Mouse (Mus musculus) forebrain, postnatal 0 days (tissue): ENCODE results near the gene Gmip. TPM values are rescaled to one million over a fixed set of nuclear protein-coding genes. Genes with fewer than 3 reads are reported as not detected.
A peak's percentile ranks its signal among the peaks of the same experiment; 100 is the strongest.

Source experiments
- ATAC-seq: fragments of 200-750 bp; cut with Nextera tagmentation; 2 replicates; pipeline ENCODE4 v1.8.0; 2017; ENCODE audit warnings: mild to moderate bottlenecking, moderate library complexity
- DNase-seq: peaks from one replicate; pipeline ENCODE4 v3.0.0-alpha.2; 2015
- H3K27ac ChIP-seq: fragments of 300-500 bp; sonication (generic); 2 replicates; pipeline ENCODE4 v1.5.1; 2014; ENCODE audit warnings: low read depth, mild to moderate bottlenecking, antibody characterized with exemption, low read length, moderate library complexity, mixed read lengths
- H3K27me3 ChIP-seq: fragments of 300-500 bp; sonication (generic); 2 replicates; pipeline ENCODE4 v1.6.1; 2014; ENCODE audit warnings: mild to moderate bottlenecking, low read length, mixed read lengths; ENCODE audit not compliant: insufficient read depth
- H3K36me3 ChIP-seq: fragments of 300-500 bp; sonication (generic); 2 replicates; pipeline ENCODE4 v1.6.1; 2014; ENCODE audit warnings: mild to moderate bottlenecking, moderate library complexity; ENCODE audit not compliant: insufficient read depth
- H3K4me1 ChIP-seq: fragments of 300-500 bp; sonication (generic); 2 replicates; pipeline ENCODE4 v1.6.1; 2014; ENCODE audit warnings: antibody characterized with exemption; ENCODE audit not compliant: insufficient read depth
- H3K4me2 ChIP-seq: fragments of 300-500 bp; sonication (generic); 2 replicates; pipeline ENCODE4 v1.6.1; 2014; ENCODE audit warnings: low read depth, mild to moderate bottlenecking, moderate library complexity
- H3K4me3 ChIP-seq: fragments of 300-500 bp; sonication (generic); 2 replicates; pipeline ENCODE4 v1.5.1; 2014; ENCODE audit warnings: low read depth, low read length, mixed read lengths
- H3K9ac ChIP-seq: fragments of 300-500 bp; sonication (generic); 2 replicates; pipeline ENCODE4 v1.6.1; 2014; ENCODE audit warnings: mild to moderate bottlenecking
- H3K9me3 ChIP-seq: fragments of 300-500 bp; sonication (generic); 2 replicates; pipeline ENCODE4 v1.6.1; 2016; ENCODE audit warnings: low read length
- CTCF ChIP-seq: sonication (generic); IDR thresholded peaks from 2 replicates; pipeline ENCODE4 v1.5.1; 2016; ENCODE audit warnings: antibody characterized with exemption, control low read depth, low read depth
- WGBS: fragments of 180-500 bp; shearing (Covaris S2); extraction: QIAGEN DNeasy Blood & Tissue Kit; methylation state at CpG from one replicate; pipeline ENCODE4 v1.1.7; 2014; 5-methylcytosine and 5-hydroxymethylcytosine counted together
- polyA plus RNA-seq: library from polyadenylated mRNA; unstranded; fragments of >200 nt; fragmentation: Nextera tagmentation; extraction: Ambion mirVana; gene quantifications from 2 replicates; pipeline ENCODE4 v1.2.1, GENCODE M21; 2015
- total RNA-seq: library from RNA; depleted of rRNA; stranded (reverse); fragments of >200 nt; gene quantifications from 2 replicates; pipeline ENCODE4 v1.2.3, GENCODE M21; 2014

Gmip gene
- total and polyA plus RNA-seq, 2 experiments from 2014 or later = 35.0 to 47.6 TPM

DNA sequence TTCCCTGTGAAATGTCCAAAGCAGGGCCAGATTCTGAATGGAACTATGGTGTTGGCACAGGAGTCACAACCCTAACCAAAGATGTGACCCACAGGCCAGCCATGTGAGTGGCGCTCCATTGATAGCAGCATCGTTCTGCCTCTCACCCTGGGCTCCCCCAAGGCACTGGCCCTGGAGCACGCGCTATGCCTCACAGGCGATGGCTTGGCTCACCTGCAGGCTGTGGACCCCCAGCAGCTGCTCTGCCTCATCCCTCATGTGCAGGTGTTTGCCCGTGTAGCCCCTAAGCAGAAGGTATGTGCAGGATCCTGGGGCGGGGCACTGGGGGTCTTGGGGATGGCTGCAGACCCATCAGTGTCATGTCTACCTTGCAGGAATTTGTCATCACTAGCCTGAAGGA, 5.1 kb upstream of the Gmip start:
- no peak overlapping the region for H3K27ac ChIP-seq
- DNase-seq = no peak
- ATAC-seq = no peak
- no peaks in the 10 kb centered on the region for H3K4me1 ChIP-seq
- TF ChIP-seq CTCF = no peak
- H3K4me2 ChIP-seq = no peak overlapping the region
- no peaks in the 10 kb centered on the region for H3K27me3 ChIP-seq
- H3K36me3 ChIP-seq = peaks cover 91% of the 10 kb centered on the region
- no peaks in the 10 kb centered on the region for H3K9me3 ChIP-seq
- H3K9ac ChIP-seq = no peak overlapping the region
- H3K4me3 ChIP-seq = no peak overlapping the region
- WGBS = 94% methylated on average over 7 of the region's 7 CpGs

DNA sequence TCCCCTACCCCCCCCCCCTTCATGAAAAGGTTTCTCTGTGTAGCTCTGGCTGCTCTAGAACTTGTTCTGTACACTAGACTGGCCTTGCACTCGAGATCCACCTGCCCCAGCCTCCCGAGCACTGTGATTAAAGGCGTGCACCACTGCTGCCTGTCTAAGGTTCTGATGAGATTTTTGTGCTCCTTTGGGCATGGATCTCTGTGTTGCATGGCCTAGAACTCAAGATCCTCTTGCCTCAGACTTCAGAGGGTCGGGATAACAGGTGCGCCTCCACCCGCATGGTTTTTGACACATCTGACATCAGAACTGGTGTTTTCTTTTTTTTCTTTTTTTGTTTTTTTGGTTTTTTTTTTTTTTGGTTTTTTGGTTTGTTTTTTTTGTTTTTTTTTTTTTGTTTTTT, 3.9 kb upstream of the Gmip start:
- Histone ChIP-seq H3K36me3 (peaks cover 79% of the 10 kb centered on the region), H3K9ac (no peak overlapping the region), H3K9me3 (no peaks in the 10 kb centered on the region), H3K4me2 (no peak overlapping the region), H3K4me1 (0 out of 2 replicates have a peak, but pooled peaks cover under 1% of the 10 kb centered on the region), H3K27me3 (no peaks in the 10 kb centered on the region), H3K27ac (no peak overlapping the region), H3K4me3 (no peak overlapping the region)
- no peak for TF ChIP-seq CTCF
- DNase-seq (no peak), ATAC-seq (no peak)
- 95% methylated on average over 6 of the region's 6 CpGs for WGBS

DNA sequence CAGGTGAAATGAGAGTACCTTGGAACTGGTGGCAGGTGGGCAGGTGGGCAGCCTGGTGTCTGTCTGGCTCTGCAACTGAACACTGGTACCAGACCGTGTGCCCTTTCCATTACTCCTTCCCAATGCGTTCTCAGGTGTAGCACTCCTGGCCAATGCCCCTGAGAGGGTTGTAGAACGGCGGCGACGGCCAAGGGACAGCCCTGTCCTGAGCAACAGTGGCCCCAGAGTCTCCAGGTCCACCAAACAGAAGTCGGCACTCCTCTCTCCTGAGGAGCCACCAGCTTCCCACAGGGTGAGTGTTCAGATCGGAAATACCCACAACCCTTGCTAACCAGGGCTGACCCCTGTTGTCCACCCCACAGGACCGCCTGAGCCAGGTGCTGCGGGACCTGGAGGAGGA, 3.4 kb upstream of the Gmip start:
- no peak for ATAC-seq
- no peak overlapping the region for H3K4me3 ChIP-seq
- no peak for DNase-seq
- no peak overlapping the region for H3K9ac ChIP-seq
- peaks cover 73% of the 10 kb centered on the region for H3K36me3 ChIP-seq
- no peaks in the 10 kb centered on the region for H3K9me3 ChIP-seq
- no peak for TF ChIP-seq CTCF
- 0 out of 2 replicates have a peak, but pooled peaks cover 6% of the 10 kb centered on the region for H3K4me1 ChIP-seq
- H3K27me3 ChIP-seq = no peaks in the 10 kb centered on the region
- no peak overlapping the region for H3K27ac ChIP-seq
- no peak overlapping the region for H3K4me2 ChIP-seq
- 95% methylated on average over 10 of the region's 10 CpGs for WGBS

DNA sequence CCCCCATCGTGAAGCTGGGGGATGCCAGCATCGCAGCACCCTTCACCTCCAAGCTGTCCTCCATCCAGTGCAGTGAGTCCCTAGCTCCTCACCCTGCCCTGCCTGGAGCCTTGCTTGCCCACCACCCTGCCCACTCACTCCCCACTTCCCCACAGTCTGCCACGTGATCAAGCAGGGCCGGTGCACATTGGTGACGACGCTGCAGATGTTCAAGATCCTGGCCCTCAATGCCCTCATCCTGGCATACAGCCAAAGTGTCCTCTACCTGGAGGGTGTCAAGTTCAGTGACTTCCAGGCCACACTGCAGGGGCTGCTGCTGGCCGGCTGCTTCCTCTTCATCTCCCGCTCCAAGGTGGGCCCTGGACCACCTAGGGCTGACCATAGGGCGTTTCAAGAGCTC, 3.0 kb upstream of the Gmip start:
- Histone ChIP-seq H3K36me3 (peaks cover 69% of the 10 kb centered on the region), H3K27ac (no peak overlapping the region), H3K9me3 (no peaks in the 10 kb centered on the region), H3K4me3 (no peak overlapping the region), H3K4me2 (no peak overlapping the region), H3K27me3 (no peaks in the 10 kb centered on the region), H3K4me1 (0 out of 2 replicates have a peak, but pooled peaks cover 6% of the 10 kb centered on the region), H3K9ac (no peak overlapping the region)
- WGBS = 94% methylated on average over 9 of the region's 9 CpGs
- no peak for ATAC-seq
- no peak for DNase-seq
- TF ChIP-seq CTCF = no peak

DNA sequence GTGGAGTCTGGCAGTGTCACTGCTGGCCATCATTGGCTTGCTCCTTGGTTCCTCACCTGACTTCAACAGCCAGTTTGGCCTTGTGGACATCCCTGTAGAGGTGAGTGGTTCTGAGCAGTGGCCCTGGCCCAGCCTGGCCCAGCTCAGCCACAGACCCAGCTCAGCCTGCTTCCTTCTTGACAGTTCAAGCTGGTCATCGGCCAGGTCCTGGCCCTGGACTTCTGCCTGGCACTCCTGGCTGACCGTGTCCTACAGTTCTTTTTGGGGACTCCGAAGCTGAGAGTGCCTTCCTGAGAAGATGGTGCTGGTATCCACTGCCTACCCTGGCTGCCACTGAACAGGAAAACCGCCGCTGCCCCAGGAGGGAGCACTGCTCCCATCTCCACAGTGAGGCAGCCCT, 1.2 kb upstream of the Gmip start:
- DNase-seq (no peak), ATAC-seq (no peak)
- TF ChIP-seq CTCF = no peak
- H3K27ac ChIP-seq = no peak overlapping the region
- H3K4me1 ChIP-seq = 0 out of 2 replicates have a peak, but pooled peaks cover 6% of the 10 kb centered on the region
- H3K4me2 ChIP-seq = no peak overlapping the region
- H3K36me3 ChIP-seq = peaks cover 71% of the 10 kb centered on the region
- no peak overlapping the region for H3K9ac ChIP-seq
- H3K27me3 ChIP-seq = no peaks in the 10 kb centered on the region
- H3K4me3 ChIP-seq = no peak overlapping the region
- no peaks in the 10 kb centered on the region for H3K9me3 ChIP-seq
- 95% methylated on average over 5 of the region's 5 CpGs for WGBS

DNA sequence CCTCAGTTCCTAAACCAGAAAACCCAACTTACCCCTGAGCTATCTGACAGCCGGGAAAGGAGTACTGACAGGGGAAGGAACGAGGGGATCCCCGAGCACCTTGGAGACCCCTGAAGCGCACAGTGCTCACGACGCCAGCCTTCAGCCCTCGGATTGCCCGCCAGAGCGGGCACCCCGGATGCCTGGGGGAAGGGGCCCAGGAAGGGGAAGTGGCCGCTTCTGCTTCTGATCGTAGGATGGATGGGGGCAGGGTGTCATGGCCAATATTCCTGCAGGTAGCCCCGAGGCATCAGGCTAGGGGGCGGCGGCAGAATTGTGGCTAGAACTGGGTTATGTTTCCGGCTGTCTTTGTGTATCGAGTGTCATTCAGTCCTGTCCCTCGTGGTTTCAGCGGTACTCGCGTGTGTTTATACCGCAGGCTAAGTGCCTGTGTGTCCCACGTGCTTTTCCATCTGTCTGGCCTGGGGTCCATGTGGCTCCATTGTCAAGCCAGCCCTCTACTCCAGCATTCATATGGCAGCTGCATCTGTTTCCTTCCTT, 455 bp downstream of the Gmip start:
- 3% methylated on average over 23 of the region's 23 CpGs for WGBS
- H3K27me3 ChIP-seq = no peaks in the 10 kb centered on the region
- DNase-seq = peak; percentile 77
- peak overlapping the region; percentile 79 for H3K27ac ChIP-seq
- no peak; the same call in 1 of the 2 replicates for TF ChIP-seq CTCF
- peak; percentile 81 for ATAC-seq
- H3K36me3 ChIP-seq = peaks cover 61% of the 10 kb centered on the region
- H3K4me1 ChIP-seq = 0 out of 2 replicates have a peak, but pooled peaks cover 6% of the 10 kb centered on the region
- no peaks in the 10 kb centered on the region for H3K9me3 ChIP-seq
- H3K4me3 ChIP-seq = peak overlapping the region; percentile 65
- peak overlapping the region; percentile 75 for H3K4me2 ChIP-seq
- peak overlapping the region; percentile 87 for H3K9ac ChIP-seq

DNA sequence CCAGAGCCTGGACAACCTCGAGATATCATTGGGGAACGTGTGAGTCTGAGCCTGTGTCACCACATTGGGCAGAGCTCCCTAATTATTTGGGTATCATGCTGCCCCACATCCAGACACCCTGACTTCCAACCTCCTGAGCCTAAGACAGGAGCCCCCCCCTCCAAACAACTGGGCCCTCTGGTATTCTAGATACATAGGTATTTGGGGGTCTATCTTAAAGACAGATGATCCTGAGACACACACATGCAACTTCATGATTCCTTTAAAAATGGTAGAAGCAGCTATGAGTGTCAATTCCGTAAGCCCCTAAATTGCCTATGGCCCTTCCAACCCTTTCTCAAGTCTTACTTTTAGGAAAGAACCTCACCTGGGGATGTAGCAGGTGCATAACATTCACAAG, 1.3 kb downstream of the Gmip start:
- ATAC-seq (no peak), DNase-seq (no peak)
- Histone ChIP-seq H3K36me3 (peaks cover 61% of the 10 kb centered on the region), H3K9me3 (no peaks in the 10 kb centered on the region), H3K27me3 (no peaks in the 10 kb centered on the region), H3K27ac (0 out of 2 replicates have a peak overlapping the region, but pooled peaks have one; percentile 15), H3K9ac (no peak overlapping the region), H3K4me2 (peak overlapping the region; percentile 75), H3K4me3 (peak overlapping the region; percentile 65; the same call in 1 of the 2 replicates), H3K4me1 (0 out of 2 replicates have a peak, but pooled peaks cover 6% of the 10 kb centered on the region)
- WGBS = 72% methylated on average over 3 of the region's 3 CpGs
- TF ChIP-seq CTCF = no peak
